Mouse (Mus musculus) kidney, postnatal 36 days (tissue): ENCODE data around the gene Accsl.
A peak's percentile ranks its signal among the peaks of the same experiment; 100 is the strongest.

Source experiments
- DNase-seq, 2 experiments: peaks; one replicate each; pipeline ENCODE4 v3.0.0; 2021 to 2022; ENCODE audit warnings: mixed read lengths in 2 of 2

The Accsl gene

GRCm38 (mm10) chr2:93874227-93874514 is 5.2 kb upstream of the Accsl start:
- no peak for DNase-seq

- DNase-seq: no peak
Observed at GRCm38 (mm10) chr2:93873449-93874226, 4.7 kb upstream of the Accsl start.

GRCm38 (mm10) chr2:93872257-93872656 is 3.3 kb upstream of the Accsl start:
- no peak for DNase-seq

GRCm38 (mm10) chr2:93871411-93871925 is 2.5 kb upstream of the Accsl start:
- no peak for DNase-seq

- DNase-seq: peak; percentile 61 to 78
Observed at GRCm38 (mm10) chr2:93870842-93871241, 1.9 kb upstream of the Accsl start.

- no peak for DNase-seq
Observed at GRCm38 (mm10) chr2:93868566-93868965, 391 bp downstream of the Accsl start.

GRCm38 (mm10) chr2:93863229-93863628 is 5.7 kb downstream of the Accsl start:
- DNase-seq: no peak

- no peak for DNase-seq
Observed at GRCm38 (mm10) chr2:93858845-93859244, 10.1 kb downstream of the Accsl start.

GRCm38 (mm10) chr2:93851303-93851702 is 17.7 kb downstream of the Accsl start:
- DNase-seq: no peak

- no peak for DNase-seq
Observed at GRCm38 (mm10) chr2:93850317-93850944, 18.5 kb downstream of the Accsl start.

GRCm38 (mm10) chr2:93849505-93850089 is 19.4 kb downstream of the Accsl start, which contains the start of gene Accs:
Accs (minus strand) TSS chr2:93849943.
- DNase-seq: peak; percentile 89 to 93

GRCm38 (mm10) chr2:93841349-93841748 is 27.6 kb downstream of the Accsl start:
- DNase-seq: no peak

GRCm38 (mm10) chr2:93840109-93840508 is 28.8 kb downstream of the Accsl start:
- no peak for DNase-seq

GRCm38 (mm10) chr2:93838931-93839330 is 30.0 kb downstream of the Accsl start:
- DNase-seq: no peak

- peak; percentile 85 to 86 for DNase-seq
Observed at GRCm38 (mm10) chr2:93836232-93836785, 32.6 kb downstream of the Accsl start.

- DNase-seq: no peak
Observed at GRCm38 (mm10) chr2:93835596-93835995, 33.4 kb downstream of the Accsl start.

- DNase-seq: peak; percentile 80 to 87
Observed at GRCm38 (mm10) chr2:93823519-93823918, 45.4 kb downstream of the Accsl start.

GRCm38 (mm10) chr2:93822045-93822749 is 46.8 kb downstream of the Accsl start, which contains the start of gene Ext2:
Ext2 (minus strand) TSS chr2:93822568.
- DNase-seq: peak; percentile 85 to 95

GRCm38 (mm10) chr2:93817791-93818190 is 51.2 kb downstream of the Accsl start:
- no peak for DNase-seq

GRCm38 (mm10) chr2:93813343-93813742 is 55.6 kb downstream of the Accsl start:
- DNase-seq: no peak

- DNase-seq: peak; percentile 55 to 88
Observed at GRCm38 (mm10) chr2:93811812-93812211, 57.1 kb downstream of the Accsl start.

GRCm38 (mm10) chr2:93809931-93810330 is 59.0 kb downstream of the Accsl start:
- DNase-seq: peak; percentile 43 to 78

- DNase-seq: no peak
Observed at GRCm38 (mm10) chr2:93808071-93808470, 60.9 kb downstream of the Accsl start.
